Mouse (Mus musculus): ENCODE measurements at regions not wholly inside any gene's neighbourhood (a gene's known extent, or its start where the extent isn't known, plus 50 kb on each side); places are given as distances from the start of the nearest gene placed in this dataset.

DNA sequence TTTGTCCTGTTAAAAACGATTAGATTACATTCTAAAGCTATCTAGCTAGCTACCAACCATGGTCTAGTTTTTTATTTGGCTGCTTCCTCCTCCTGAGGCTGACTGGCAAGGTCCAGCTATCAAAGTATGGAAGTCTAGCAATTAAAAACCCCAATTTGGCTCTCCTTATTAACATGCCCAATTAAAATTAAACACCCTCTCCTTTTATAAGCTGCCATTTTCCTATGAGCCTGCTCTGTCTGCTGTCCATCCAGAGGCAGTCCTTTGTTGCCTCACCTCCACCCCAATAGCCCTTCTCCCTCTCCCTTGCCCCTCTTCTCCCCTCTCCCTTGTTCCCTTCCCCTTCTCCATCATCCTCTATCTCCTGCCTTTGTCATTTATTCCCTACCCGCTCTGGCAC lies 169.7 kb downstream of the Gja1 start:
- no peak for TF ChIP-seq CTCF (IDR thresholded peaks at IDR 0.05; ENCODE audit: low read depth)
- TF ChIP-seq EP300 (optimal IDR thresholded peaks at IDR 0.05): no peak
